Mouse (Mus musculus) spleen, embryonic (tissue): ENCODE results near the gene Tspan2.

ENCODE experiments used
- CTCF ChIA-PET: fragments of 350-600 bp; sonication (Branson Sonifier 250); formaldehyde crosslinking; loops from one replicate; lab custom pipeline; 2022; lab: Charles Lee

Tspan2 gene

DNA sequence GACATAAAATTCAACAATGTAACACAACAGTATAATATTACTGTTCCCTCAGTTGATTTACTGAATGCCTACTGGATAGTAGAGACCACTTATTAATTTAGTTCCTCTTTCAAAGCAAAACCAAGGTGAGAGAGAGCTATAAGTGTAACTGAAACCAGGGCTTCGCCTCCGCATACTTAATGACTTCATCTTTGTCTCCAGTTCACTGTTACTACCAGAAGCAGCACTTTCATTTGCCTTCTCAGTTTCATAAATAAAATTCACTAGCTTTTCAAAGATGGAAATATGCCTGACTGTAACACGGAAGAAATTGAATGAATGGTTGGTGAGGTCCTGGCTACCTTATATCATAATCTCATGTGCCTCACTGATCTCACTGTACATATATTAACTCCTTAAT lies 1.3 kb upstream of the Tspan2 start:
- CTCF ChIA-PET, result interaction anchor here (1.5 kb wide), 1 partner anchor 68 kb away, joined by 3 read pairs; no protein-coding TSS in a partner anchor

DNA sequence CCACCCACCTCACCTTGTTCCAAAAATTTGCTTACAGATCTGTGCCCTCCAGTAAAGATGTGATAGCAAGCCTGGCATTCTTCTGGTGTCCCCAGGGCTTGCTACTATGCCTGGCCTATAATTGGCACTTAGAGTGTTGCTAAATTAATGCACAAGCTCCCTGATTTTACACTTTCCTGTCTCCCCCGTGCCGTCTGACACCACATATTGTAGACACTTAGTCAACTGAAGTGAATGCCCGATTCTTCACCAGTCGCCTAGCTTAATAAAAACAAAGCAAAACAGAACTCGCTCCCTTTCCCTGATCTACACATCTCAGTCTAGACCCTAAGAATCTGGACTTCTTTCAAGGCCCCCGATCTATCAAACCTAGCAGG lies 405 bp upstream of the Tspan2 start:
- CTCF ChIA-PET, result no interaction called here

DNA sequence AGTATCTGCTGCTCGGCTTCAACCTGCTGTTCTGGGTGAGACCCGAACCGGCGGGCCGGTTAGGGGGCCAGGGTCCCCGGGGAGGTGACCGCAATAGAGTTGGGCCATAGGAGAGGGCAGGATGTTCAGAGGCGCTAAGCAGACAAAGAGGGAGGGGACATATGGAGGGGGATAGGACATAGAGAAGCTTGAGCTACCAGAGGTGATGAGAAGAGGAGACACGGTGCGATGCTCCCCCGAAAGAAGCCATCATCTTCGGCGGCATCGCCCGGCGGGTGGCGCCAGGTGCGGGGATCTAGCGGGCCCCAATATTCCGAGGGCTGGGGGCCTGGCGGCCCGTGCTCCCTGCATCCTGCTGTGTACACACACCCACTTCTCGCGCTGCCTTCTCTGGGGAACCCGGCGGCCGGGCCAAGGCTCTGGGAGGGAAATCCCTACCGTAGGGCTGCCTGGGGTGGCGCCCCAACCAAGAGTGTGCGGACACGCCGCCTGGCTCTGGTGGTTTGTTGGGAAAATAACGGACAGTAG lies 766 bp downstream of the Tspan2 start:
- CTCF ChIA-PET, result no interaction called here

DNA sequence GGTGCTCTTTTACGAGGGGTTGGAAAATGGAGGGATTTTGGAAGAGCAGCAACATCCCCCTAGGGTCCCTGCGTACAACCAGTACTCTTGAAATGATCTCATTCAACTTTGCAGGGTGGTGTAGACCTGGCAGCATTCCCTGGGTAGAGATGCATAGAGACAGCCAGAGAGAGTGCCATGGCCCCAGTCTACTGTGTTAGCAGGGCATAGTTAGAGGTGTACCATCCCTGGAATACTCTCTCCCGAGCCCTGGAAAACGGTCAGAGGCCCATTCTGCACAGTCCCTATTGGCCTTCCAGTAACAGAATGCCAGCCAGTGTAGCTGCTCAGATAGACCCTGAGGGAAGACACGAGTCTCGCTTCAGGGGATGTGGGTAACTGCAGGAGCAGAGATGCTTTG lies 1.3 kb downstream of the Tspan2 start:
- CTCF ChIA-PET, result interaction anchor here (0.8 kb wide), 1 partner anchor 365 kb away, joined by 9 read pairs; no protein-coding TSS in a partner anchor

DNA sequence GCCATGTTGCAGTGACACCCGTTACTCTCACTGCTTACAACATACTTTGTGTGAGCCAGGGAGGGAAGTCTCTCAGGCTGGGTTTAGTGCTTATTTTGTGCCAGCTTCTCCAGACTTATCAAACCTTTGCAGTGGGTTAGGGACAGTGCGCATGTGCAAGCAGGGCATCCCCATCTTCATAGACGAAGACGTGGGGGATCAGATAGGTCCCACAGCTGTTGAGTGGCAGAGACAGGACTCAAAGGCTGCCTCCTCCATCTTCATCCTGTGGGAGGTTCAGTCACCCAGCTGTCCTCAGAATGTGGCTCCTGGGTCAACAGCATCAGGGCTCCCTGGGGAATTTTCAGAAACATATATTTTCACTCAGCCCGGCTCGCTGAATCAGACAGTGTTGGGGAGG lies 2.1 kb downstream of the Tspan2 start:
- CTCF ChIA-PET, result interaction anchor here (0.8 to 1.2 kb wide), 2 partner anchors 35 to 364 kb away, joined by 3 to 9 read pairs; no protein-coding TSS in a partner anchor

DNA sequence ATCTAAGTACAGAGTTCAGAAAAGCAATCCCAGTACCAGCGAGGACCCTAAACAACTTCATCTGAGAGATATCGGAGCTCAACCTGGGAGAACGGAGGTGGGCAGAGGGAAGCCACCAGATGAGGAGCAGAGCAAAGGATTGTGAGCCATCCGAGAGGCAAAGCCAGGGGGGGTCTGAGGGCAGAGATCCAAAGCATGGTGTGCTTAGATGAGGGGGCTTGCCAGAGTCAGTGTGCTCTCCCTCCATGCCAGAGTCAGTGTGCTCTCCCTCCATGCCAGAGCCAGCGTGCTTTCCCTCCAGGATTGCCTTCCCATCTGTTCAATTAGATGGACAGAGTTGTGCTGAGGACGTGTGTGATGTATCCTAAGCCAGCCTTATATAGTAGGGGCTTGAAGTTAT lies 2.8 kb downstream of the Tspan2 start:
- CTCF ChIA-PET, result interaction anchor here (1.2 kb wide), 1 partner anchor 36 kb away, joined by 3 read pairs; no protein-coding TSS in a partner anchor

DNA sequence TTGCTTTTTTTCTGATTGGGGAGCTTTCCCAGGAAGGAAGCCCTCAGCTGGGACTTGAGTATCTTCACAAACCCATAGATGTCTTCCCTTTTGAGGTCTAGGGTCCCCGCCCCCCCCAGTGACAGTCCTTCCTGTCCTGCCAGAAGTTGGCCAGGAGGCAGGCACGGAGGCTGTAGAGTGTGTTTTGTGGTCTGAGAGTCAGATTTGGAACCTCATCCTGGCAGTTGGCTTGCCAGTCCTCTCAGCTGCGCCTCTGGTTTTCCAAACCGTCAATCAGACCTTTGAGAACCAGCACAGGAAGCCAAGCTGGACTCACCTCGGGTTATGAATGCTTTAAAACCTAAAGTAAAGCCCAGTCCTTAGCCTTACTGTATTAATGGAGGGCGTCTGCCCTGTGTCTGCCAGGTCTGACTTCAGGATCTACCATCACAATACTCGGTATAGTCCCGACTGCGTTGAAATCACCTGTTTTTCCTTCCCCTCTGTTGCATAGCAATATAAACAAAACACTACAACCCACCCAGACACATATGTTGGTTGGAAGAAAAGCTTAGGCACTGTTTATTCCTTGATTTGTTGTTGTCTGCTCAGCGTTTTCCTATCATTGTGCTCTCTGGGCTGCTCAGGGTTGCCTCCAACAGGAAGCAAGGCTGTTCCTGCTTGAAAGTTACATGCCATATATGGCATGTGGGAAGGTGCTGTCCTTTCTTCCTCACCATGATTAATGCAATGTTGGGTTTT lies 4.0 kb downstream of the Tspan2 start:
- CTCF ChIA-PET, result interaction anchor here (0.6 to 1.0 kb wide), 2 partner anchors 18 to 24 kb away, joined by 3 to 4 read pairs; no protein-coding TSS in a partner anchor

DNA sequence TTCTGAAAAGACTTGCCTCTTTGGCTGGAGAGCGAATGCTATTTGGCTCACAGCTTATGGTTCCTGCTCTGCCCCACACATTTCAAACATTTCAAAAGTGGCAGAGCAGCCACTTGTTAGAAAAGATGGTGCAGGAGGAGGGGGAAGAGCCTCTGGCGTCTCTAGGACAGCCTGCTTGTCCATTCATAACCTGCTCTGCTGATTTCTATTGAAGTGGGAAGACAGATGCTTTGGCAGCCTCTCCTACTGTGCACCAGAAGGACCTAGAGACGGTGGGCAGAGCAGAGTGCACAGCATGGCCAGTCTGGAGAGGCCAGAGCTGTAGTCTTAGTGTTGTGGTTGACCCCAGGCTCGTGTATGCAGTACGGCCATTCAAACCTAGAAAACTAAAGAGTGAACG lies 4.6 kb downstream of the Tspan2 start:
- CTCF ChIA-PET, result interaction anchor here (1.0 kb wide), 1 partner anchor 17 kb away, joined by 3 read pairs; no protein-coding TSS in a partner anchor

DNA sequence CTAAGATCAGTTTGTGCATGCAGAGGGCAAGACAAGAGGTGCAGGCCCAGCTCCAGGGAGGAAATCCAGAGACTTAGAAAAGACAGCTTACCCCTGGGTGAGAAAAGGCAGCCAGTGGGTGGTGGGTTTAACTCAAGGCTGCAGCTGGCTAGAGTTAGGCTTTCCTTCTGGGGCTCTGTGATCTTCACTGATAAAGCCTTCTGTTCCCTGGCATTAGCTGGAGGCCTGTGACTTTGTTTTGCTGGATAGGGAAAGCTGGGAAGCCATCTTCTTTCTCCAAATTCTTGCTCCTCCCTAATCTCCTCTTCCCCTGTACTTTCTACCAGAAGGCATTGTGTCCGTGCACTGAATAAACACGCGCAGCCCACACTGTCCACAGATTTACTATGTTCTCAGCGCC lies 8.4 kb downstream of the Tspan2 start:
- CTCF ChIA-PET, result no interaction called here

DNA sequence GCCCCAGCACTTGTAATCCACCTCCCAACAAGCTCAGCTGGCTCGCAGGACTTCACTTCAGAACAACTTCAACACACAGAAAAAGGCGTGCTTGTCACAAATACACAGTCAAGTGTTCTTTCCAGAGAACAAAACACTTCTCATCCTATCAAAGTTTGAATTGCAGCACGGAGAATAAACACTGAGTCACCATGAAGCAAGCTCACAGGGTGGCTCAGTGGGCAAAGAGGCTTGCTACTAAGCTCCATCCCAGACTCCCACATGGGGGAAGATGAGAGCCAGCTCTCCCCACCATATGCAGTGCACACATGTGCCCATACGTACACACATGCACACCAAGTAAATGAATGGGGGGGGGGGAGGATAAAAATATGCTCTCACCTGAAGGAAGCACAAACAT lies 8.9 kb downstream of the Tspan2 start:
- CTCF ChIA-PET, result no interaction called here

DNA sequence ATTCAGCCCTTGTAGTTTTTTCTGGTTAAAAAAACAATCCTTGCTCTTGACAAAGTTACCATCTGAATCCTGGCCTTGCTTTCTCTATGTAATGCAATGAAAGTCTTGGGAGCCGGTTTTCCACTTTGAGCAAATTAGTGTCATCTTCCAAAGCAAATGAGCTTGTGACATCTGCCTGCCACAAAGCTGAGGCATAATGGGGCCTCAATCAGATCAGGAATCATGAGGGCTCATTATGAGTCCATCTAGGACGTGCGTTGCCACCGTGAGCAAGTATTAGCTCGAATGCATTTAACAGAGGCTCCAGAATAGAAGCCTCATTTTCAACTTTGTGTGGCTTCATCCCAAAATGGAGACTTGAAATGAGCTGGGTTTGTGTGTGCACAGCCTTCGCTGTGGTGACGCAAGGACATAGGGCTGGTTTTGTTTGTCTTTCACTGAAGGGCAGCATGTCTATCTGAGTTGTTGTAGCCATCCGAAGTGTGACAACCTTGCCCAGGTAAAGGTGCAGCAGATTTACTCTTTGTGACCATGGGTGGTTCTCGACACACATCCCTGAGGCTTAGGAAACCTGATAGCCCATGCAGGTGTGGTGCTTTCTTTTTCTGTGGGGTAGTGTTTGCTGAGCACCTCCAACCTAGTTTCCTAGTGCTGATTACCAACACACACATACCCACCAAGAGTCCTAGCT lies 9.6 kb downstream of the Tspan2 start:
- CTCF ChIA-PET, result no interaction called here

DNA sequence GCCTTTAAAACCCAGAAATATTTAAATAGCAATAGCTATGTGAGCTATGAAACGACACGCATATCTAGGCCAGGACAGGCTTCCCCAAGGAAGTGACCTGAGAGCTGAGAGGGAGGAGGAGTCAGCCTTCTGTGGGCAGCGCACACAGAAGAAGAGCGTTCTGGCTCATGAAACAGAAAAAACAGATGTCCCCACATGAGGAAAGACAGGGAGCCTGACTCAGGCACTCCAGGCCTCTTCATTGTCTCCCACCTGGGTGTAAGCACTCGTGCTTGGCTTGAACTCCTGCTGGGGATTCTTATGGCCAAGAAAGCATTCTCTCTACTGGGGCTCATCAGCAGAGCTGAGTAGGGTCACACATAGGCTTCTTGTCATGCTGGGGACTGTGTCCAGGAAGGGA lies 10.3 kb downstream of the Tspan2 start:
- CTCF ChIA-PET, result interaction anchor here (0.7 kb wide), 1 partner anchor 90 kb away, joined by 32 read pairs; no protein-coding TSS in a partner anchor

DNA sequence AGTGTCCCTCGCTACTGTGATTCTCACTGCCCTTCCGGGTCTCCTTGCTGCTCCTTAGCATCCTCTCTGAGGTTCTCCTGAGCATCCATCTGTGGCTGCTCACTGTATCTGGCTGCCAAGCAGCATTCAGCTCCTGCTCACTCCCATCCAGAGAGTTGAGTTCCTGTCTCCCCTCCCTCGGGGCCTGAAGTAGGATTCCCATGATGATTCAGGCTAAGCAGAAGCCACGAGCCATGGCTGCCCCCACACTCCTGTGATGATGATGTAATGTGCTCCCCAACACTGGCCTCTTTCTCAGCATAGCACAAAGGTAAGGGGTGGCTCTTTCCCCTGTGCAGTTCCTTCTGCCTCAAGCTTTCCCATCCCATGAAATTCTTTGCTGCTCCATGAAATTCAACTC lies 11.8 kb downstream of the Tspan2 start:
- CTCF ChIA-PET, result no interaction called here

DNA sequence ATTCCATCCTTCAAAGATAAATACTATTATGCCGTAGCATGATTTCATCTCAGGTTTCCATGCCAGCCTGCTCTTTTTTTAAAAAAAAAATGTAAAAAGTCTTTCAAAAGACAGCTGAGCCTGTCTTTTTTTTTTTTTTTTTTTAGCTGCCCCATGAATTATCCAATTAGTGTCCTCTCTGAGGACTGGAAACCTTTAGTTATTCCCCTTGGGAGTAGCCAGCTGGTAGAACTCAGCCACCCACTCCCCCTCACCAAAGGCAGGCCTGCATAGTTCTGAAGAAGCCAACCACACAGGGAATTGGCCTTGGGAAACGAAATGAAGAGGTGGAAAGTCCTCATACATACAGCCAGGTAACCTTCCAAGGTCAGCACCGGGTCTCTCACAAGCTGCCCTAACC lies 13.7 kb downstream of the Tspan2 start:
- CTCF ChIA-PET, result interaction anchor here (0.7 kb wide), 1 partner anchor 32 kb away, joined by 6 read pairs; no protein-coding TSS in a partner anchor

DNA sequence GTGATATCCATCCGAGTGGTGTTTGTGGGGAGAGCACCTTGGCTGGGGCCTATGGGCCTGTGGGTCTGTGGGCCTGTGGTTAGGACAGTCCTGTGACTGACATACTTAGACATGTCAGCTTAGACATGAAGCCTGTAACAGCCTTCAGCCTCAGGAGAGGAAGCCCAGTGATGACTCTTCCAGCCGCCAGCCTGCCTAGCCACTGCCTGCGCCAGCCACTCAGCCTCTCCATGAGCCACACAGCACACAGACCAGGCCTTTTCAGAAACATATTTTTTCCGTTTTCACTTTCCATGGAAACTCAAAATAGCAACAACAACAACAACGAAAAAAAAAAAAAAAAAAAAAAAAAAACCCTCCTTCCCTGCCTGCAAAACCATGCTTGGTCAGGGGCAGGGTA lies 14.4 kb downstream of the Tspan2 start:
- CTCF ChIA-PET, result no interaction called here

DNA sequence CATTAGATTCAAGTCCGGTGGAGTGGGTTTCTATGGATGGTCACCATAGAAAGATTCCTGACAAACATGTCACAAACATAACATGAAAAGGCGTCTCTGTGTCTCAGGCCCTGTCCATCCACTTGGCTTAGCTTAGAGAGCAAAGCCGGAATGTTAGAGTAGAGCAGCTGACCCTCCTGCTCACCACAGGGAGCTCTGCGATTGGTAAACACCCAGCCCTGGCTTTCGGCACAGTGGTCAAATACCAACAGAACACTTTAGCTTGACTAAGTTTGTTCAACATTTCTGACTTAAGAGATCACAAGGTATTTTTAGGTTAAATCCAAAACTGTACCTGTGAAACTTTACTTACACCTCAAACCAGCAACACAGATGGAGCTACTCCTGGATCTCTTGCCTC lies 16.8 kb downstream of the Tspan2 start:
- CTCF ChIA-PET, result no interaction called here

DNA sequence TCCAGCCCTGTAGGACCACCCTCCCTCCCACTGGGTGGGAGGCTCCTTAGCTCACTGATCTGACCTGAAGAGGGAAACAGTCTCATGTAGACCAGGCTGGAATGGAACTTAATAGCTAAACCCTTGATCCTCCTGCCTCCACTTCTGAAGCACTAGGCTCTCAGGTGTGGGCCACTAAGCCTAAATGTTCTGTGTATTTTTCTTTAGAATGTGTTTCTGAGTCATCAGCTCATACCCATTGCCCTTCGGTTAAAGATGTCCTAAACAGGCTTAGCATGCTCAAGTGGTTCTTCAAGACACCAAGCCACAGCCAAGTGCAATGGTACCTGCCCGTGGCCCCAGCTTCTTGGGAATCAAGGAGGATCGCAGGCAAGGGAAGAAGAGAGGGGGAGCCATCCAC lies 17.2 kb downstream of the Tspan2 start:
- CTCF ChIA-PET, result no interaction called here

DNA sequence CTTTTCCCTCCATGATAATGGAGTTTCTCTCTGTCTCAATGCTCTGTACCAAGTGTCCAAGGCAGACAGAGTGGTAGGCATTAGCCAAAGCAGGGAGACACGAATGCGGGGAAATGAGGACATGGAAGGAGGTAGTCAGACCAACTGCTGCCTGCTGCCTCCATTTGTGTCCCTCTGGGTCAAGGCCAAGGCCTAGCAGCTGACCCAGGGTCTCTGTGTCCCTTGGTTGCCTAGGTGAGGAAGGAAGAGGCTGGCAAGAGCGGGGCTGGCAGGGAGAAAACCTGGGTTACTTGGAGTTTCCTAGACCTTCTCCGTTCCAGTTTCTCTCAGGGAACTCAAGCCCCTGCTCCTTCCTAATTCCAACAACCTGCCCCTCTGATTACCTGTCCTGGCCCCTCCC lies 17.7 kb downstream of the Tspan2 start:
- CTCF ChIA-PET, result no interaction called here

DNA sequence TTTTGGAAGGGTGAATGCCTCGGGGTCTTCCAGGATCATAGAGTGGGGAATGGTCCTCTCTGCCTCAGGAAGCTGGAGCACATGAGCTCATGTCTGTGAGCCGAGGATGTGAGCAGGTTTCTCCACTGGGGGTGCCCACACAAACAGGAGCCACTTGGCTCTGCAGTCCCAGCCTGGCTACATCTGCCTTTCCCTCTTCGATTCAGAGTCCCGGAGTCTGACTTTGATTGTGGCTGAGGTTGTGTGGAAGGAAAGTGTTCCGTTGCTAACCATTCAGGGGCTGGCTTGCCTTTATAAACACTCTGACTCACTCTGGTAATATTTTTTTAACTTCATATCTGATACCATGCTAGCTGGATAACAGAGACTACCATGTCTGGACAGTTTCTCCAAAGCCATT lies 18.1 kb downstream of the Tspan2 start:
- CTCF ChIA-PET, result no interaction called here

DNA sequence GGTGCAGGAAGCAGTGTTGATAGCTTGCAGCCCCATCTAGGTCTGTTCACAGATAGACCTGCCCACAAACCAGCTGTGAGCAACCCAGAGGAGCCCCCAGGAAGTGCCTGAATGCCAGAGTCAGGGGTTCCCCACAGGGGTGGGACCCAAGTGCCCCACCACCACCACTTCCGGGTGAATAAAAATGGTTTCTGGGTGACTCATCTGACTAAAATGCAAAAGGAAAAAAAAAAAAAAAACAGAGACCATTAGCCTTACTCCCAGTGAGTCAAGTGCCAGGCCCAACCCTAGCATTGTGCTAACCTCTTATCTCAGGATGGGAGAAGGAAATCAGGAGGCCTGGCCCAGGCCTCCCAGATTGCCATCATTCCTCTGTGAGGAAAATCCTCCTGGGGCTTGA lies 21.5 kb downstream of the Tspan2 start:
- CTCF ChIA-PET, result interaction anchor here (0.9 kb wide), 1 partner anchor 17 kb away, joined by 3 read pairs; no protein-coding TSS in a partner anchor

DNA sequence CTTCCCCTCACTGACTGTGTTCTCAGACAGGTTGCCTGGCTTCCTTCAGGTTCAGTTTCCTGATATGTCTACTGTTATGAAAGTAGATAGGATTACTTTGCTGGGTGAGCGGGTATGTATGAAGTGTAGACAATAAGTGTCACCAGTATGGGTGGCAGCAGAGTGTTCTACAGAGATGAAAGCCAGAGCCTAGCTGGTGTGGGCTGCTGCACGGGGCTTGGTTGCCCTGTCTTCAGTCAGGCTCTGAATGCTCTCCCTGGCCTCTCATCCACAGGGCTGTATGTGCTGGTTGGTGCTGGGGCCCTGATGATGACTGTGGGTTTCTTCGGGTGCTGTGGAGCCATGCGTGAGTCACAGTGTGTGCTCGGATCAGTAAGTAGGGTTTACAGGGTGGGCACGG lies 22.7 kb downstream of the Tspan2 start:
- CTCF ChIA-PET, result no interaction called here

DNA sequence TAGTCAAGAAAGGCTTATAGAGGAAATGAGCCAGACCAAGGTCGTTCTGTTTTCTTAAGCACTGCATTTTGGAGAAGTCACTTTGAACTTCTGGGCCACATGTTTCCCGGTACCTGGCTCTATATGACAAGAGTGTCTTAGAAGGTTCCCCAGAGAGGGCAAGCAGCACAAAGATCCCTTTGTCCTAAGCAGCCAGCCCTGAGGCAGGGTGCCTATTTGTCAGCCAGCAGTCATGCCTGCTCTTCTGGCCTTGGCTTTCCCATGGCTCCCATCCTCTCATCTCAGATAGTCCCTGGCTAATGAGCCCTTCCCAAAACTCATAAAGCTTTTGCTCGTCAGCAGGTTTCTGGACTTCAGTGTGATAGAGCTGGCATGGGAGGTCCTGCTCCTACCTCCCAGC lies 25.9 kb downstream of the Tspan2 start:
- CTCF ChIA-PET, result no interaction called here
